Mouse (Mus musculus) lung, postnatal 25 days (tissue): ENCODE data around the gene Chfr.

Experiments used
- DNase-seq: peaks from one replicate; pipeline ENCODE4 v3.0.0; 2022; ENCODE audit warnings: low spot score

Chfr gene

DNA sequence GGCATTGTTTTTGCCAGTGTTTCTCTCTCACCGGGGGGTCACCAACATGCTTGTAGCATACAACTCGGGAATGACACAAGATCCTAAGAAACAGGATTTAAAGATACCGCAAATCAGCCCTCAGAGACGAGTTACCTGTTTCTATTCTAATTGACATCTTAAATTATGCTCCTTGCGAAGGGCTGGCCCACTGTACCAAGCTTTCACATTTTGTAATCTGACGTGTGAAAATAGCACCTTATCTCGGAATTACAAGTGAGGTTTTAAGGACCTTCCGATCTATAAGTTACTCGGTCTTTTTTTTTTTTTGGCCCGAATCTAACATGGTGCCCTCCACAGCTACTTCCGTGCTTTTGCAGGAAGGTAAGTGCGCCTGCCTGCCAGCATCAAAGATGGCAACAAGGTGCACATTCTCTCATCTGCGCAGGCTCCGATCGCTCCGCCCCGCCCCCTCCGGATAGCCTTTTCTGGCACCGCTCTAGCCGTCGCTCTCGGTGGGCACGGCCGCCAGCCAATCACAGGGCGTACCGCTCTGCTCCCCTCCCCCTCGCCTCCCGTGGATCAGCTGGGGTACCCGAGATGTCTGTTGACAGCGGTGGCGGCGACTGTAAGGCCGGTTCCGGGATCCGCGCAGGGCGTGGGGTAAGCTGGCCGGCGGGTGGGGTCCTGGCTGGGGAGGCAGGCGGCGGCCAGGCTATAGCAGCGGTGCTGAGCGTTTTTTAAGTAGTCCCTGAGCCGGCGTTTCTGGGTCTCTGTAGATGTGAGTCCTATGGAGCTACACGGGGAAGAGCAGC lies at the start of gene Chfr:
TSS of gene Chfr (plus strand) at position 550 of the 794 bp plus-strand sequence.
- peak; percentile 99 for DNase-seq

DNA sequence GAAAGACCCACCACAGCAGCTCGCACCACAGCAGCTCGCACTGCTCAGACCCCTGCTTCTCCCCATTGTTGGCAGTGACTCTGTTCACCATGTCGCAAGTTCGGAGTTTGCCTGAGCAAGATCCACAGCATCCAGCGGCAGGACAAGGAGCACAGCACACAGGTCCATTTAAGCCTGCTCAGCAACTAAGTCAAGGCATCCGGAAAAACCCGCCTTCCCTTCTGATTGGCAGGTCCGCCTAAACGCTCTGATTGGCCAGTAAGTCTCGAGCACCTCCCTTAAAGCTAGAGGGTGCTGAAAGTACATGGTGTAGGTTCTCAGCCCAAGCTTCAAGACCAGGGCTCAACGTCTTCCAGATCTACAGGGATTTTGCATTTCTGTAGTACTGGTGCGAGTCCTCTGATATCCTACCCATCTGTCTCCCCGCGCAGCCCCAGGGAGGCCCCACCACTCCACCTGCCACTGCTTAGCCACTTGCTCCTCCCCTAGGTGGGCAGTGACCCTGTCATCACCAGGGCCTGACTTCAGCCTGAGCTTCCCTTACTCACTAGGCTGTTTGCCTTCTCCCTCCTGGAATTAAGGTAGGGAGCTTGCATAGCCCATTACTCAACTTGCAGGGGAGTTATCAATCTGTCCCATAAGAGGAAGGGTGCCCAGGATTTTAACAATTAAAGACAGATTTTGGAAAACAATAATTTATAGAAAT lies 49.3 kb upstream of the Chfr start:
- no peak for DNase-seq

- no peak for DNase-seq
Measured at GRCm38 (mm10) chr5:110091546-110091945, 44.1 kb upstream of the Chfr start.

DNA sequence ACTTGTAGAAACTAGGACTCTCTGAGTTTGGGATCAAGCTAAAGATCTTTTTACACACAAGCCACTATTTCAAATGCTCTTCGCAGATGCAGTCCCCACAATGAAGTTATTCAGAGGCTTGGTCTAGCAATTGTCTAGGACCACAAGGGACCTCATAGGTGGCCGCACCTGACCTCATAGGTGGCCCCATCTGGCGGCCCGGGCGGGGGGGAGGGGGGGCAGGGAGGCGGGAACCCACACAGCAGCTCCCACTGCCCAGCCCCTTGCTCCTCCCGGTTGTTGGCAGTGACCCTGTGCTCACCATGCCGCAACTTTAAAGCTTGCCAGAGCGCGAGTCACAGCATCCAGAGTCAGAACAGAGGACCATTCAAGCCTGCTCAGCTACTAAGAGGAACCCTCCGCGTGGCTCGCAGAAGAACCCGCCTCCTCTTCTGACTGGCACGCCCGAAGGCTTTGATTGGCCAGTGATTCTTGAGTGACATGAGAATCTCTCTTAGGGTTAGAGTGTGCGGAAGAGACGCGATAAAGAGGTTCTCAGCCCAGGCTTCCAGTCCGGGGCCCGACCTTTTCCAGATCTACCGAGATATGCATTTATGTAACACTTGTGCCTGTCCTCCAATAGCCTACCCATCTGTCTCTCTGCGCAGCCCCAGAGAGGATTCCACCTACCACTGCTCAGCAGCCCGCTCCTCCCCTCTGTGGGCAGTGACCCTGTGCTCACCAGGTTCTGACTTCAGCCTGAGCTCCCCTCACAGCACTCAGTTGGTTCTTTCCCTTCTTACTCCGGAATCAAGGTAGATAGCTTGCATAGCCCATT lies 41.4 kb upstream of the Chfr start, which contains the start of gene Gm35315:
TSS of gene Gm35315 (minus strand) at position 391 of the 817 bp plus-strand sequence.
- peak; percentile 94 for DNase-seq

GRCm38 (mm10) chr5:110094847-110095213 lies 40.8 kb upstream of the Chfr start:
- no peak for DNase-seq

- no peak for DNase-seq
Measured at GRCm38 (mm10) chr5:110098991-110099477, 36.6 kb upstream of the Chfr start.

GRCm38 (mm10) chr5:110099656-110100580 lies 35.7 kb upstream of the Chfr start, which contains the start of gene Plcxd1:
Gene Plcxd1, plus strand, starts transcription at chr5:110099969.
- DNase-seq: no peak

DNA sequence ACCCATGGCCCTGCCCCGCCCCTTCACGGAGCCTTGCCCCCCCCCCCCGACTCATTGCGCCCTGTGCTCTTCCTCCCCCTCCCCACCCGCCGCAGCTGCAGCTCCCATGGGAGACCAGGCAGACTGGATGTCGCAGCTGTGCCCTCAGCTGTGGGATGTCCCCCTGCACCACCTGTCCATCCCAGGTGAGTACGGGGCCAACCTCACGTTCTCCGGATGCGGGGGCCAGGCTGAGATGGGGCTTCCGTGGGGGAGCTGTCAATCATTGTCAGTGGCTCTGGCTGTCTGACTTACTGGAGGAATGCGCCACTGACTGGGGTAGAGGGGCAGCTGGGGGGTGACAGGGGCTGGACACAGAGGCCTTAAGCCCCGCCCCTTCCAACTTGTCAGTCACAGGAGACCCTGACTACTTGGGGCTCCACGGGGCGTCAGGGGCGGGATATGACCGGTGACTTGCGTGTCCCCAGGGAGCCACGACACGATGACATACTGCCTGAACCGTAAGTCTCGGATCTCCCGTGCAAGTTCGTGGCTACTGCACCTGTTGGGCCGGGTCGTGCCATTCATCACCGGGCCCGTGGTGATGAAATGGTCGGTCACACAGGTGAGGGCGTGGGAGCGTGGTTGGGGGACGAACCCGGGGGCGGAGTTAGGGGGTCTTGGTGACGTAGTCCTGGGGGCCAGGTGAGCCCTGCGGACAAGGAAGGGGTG lies 34.6 kb upstream of the Chfr start:
- no peak for DNase-seq

DNA sequence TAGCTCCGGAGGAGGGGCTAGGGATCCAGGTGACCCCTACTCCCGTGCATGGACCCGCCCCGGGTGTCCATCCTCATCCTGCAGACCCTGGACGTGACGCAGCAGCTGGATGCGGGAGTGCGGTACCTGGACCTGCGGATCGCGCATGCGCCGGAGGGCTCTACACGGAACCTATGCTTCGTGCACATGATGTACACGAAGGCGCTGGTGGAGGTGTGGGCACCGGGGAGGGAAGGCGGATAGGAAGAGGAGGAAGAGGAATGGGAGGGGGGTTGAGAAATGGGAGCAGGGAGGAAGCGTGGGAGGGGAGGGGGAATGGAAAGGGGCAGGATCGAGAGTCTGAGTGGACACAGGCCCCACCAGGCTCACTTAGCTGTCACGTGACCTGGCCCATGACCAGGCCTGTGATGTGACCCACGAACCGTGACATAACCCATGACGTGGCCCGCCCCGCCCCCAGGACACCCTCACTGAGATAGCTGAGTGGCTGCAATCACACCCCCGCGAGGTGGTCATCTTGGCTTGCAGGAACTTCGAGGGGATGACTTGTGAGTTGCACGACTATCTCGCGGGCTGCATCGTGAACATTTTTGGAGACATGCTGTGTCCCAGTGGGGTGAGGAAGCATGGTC lies 33.8 kb upstream of the Chfr start:
- DNase-seq: no peak

- DNase-seq: no peak
Measured at GRCm38 (mm10) chr5:110102429-110102828, 33.2 kb upstream of the Chfr start.

- DNase-seq: no peak
Measured at GRCm38 (mm10) chr5:110102853-110103625, 32.6 kb upstream of the Chfr start.

DNA sequence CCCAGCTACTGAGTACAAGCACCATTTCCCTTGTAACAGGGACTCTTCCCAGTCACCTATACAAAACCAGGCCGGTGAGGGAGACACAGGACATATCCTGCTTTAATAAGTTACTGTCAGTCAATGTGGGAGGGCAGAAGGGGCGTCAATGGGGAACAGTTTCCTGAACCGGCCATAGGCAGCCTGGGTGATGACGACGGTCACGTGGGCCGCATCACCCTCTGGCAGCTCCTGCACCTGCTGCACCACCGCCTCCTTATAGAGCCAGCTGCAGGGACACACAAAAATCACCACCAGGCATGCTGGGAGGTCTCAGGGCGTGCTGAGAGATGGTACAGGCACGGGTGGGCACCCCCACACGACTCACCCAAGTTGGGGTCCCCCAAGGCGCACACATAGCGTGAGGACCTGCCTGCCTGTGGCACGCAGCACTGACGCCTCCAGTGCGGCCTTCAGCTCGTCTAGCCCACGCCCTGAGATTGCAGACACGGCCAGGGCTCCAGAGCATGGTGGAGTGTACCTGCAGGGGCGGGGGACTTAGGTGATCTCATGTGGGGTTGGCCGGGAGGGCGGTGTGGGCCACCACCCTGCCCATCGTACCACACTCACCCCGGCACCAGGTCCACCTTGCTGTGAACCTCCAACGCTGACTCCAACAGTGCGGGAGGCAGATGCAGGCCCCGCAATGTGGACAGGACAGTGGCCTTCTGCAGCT lies 31.6 kb upstream of the Chfr start:
- DNase-seq: no peak

GRCm38 (mm10) chr5:110104616-110105380 lies 30.8 kb upstream of the Chfr start:
- DNase-seq: no peak

- no peak for DNase-seq
Measured at GRCm38 (mm10) chr5:110106140-110106871, 29.3 kb upstream of the Chfr start.

GRCm38 (mm10) chr5:110106901-110107564 lies 28.6 kb upstream of the Chfr start:
- no peak for DNase-seq

DNA sequence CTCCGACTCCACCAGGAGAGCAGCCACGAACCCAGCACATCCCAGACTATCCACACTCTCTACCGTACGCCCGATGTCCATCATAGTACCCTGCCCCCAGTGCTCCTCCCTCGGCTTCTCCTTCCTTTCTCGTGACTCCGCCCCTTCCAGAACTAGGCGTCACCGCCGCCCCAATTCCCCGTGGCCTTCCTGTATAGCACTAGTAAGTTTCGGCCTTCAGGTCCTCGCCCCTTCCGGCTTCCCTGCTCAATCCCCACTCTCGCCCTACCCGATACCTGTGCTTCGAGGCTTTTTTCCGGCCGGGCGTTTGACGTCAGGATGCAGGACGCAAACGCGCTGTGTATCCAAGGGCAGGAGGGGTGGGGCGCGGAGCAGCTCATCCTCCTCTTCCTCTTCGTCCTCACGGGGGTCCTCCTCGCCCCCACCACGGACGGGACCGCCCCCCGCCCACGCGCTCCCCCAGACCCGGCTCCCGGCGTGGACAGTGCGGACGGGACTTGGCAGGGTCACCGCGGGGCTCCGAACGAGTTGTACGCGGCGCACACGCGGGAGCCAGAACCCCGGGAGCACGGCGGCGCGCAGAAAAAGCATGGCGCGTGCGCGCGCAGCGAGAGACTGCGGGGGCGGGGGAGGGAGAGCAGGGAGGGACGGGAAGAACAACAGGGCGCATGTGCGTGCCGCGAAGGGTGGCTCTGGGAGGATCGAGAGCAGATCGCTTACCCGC lies 27.9 kb upstream of the Chfr start, which contains the start of gene Gtpbp6:
TSS of gene Gtpbp6 (minus strand) at position 617 of the 724 bp plus-strand sequence.
- peak; percentile 95 for DNase-seq
